Mouse (Mus musculus) liver, embryonic 16.5 days (tissue): ENCODE measurements around the gene Cacna2d2. TPM values are rescaled to one million over a fixed set of nuclear protein-coding genes. Genes with fewer than 3 reads are reported as not detected.

ENCODE experiments used
- ATAC-seq: fragments of 200-750 bp; cut with Nextera tagmentation; 2 replicates; pipeline ENCODE4 v1.8.0; 2017; ENCODE audit warnings: low read depth, mild to moderate bottlenecking, moderate number of reproducible peaks, moderate library complexity
- H3K27ac ChIP-seq: fragments of 300-500 bp; sonication (generic); 2 replicates; pipeline ENCODE4 v1.5.1; 2014; ENCODE audit warnings: mild to moderate bottlenecking, low read length
- H3K27me3 ChIP-seq: fragments of 300-500 bp; sonication (generic); 2 replicates; pipeline ENCODE4 v1.6.1; 2014; ENCODE audit warnings: low read depth, low read length, mixed read lengths; ENCODE audit not compliant: control insufficient read depth, insufficient read depth
- H3K36me3 ChIP-seq: fragments of 300-500 bp; sonication (generic); 2 replicates; pipeline ENCODE4 v1.6.1; 2014; ENCODE audit warnings: mild to moderate bottlenecking; ENCODE audit not compliant: control insufficient read depth, insufficient read depth
- H3K4me1 ChIP-seq: fragments of 300-500 bp; sonication (generic); 2 replicates; pipeline ENCODE4 v1.6.1; 2014; ENCODE audit warnings: low read depth, low read length, mixed read lengths; ENCODE audit not compliant: control insufficient read depth
- H3K4me2 ChIP-seq: fragments of 300-500 bp; sonication (generic); 2 replicates; pipeline ENCODE4 v1.6.1; 2014; ENCODE audit warnings: low read depth, low read length, mixed read lengths
- H3K4me3 ChIP-seq: fragments of 300-500 bp; sonication (generic); 2 replicates; pipeline ENCODE4 v1.5.1; 2014; ENCODE audit warnings: low read depth, mild to moderate bottlenecking, low read length
- H3K9ac ChIP-seq: fragments of 300-500 bp; sonication (generic); 2 replicates; pipeline ENCODE4 v1.6.1; 2014; ENCODE audit warnings: low read depth, low read length
- H3K9me3 ChIP-seq: fragments of 300-500 bp; sonication (generic); replicated peaks from 2 replicates; pipeline ENCODE4 v1.6.1; 2016; ENCODE audit warnings: low read length; ENCODE audit not compliant: control insufficient read depth
- WGBS: fragments of 180-500 bp; shearing (Covaris S2); extraction: QIAGEN DNeasy Blood & Tissue Kit; methylation state at CpG from one replicate; pipeline ENCODE4 v1.1.7; 2014; ENCODE audit not compliant: insufficient replicate concordance; 5-methylcytosine and 5-hydroxymethylcytosine counted together
- polyA plus RNA-seq: library from polyadenylated mRNA; unstranded; fragments of >200 nt; fragmentation: Nextera tagmentation; extraction: Ambion mirVana; gene quantifications from 2 replicates; pipeline ENCODE4 v1.2.1, GENCODE M21; 2015

Gene Cacna2d2
- polyA plus RNA-seq, 1 experiment from 2014 or later, result not detected

GRCm38 (mm10) chr9:107541474-107542351, 142.3 kb downstream of the Cacna2d2 start, which contains the start of the genes Cyb561d2 and Nprl2:
TSS of gene Cyb561d2 (minus strand) at chr9:107542193.
TSS of gene Nprl2 (plus strand) at chr9:107542226.
- Histone ChIP-seq H3K4me1 (peaks cover 31% of the 10 kb centered on the region), H3K27me3 (no peaks in the 10 kb centered on the region), H3K9me3 (no peaks in the 10 kb centered on the region), H3K4me2 (peak within 1 kb of the TSS; percentile 84), H3K9ac (peak within 1 kb of the TSS; percentile 67), H3K36me3 (peaks cover 20% of the 10 kb centered on the region), H3K4me3 (peak within 1 kb of the TSS; percentile 77), H3K27ac (peak within 1 kb of the TSS; percentile 77)
- WGBS, result under 1% methylated on average over 46 of the region's 46 CpGs
- peak; percentile 86 for ATAC-seq

- Histone ChIP-seq H3K4me3 (peak overlapping the region; percentile 77), H3K4me1 (peaks cover 31% of the 10 kb centered on the region), H3K9ac (peak overlapping the region; percentile 67), H3K9me3 (no peaks in the 10 kb centered on the region), H3K27me3 (no peaks in the 10 kb centered on the region), H3K27ac (peak overlapping the region; percentile 77), H3K36me3 (peaks cover 20% of the 10 kb centered on the region), H3K4me2 (peak overlapping the region; percentile 84)
- ATAC-seq, result peak; percentile 1; the same call in 1 of the 2 replicates
- 0% methylated on average over 11 of the region's 11 CpGs for WGBS
Observed at GRCm38 (mm10) chr9:107542352-107542686, 142.9 kb downstream of the Cacna2d2 start.

DNA sequence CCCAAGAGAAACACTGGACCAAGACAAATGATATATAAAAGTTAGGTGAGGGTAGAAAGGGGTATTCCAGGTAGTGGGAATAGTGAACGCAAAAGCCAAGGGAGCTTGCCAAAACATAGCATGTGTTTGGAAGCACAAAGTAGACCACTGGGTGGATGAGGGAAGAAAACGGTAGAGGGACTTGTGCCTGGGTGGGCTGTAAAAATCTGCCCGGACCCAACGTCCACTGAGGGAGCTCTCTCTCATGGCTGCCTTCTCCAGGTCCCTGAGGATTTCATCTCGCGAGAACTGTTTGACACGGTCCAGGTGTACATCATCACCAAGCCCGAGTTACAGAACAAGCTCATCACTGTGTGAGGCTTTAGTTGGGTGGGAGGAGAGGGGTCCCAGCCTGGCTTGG, 143.3 kb downstream of the Cacna2d2 start:
- H3K36me3 ChIP-seq, result peaks cover 20% of the 10 kb centered on the region
- H3K27me3 ChIP-seq, result no peaks in the 10 kb centered on the region
- no peak overlapping the region; the same call in 1 of the 2 replicates for H3K27ac ChIP-seq
- H3K9me3 ChIP-seq, result no peaks in the 10 kb centered on the region
- WGBS, result 40% methylated on average over 8 of the region's 8 CpGs
- H3K9ac ChIP-seq, result peak overlapping the region; percentile 67; the same call in 1 of the 2 replicates
- no peak for ATAC-seq
- peak overlapping the region; percentile 77 for H3K4me3 ChIP-seq
- peaks cover 32% of the 10 kb centered on the region for H3K4me1 ChIP-seq
- peak overlapping the region; percentile 84 for H3K4me2 ChIP-seq

GRCm38 (mm10) chr9:107543299-107543698, 143.9 kb downstream of the Cacna2d2 start:
- Histone ChIP-seq H3K9me3 (no peaks in the 10 kb centered on the region), H3K4me2 (no peak overlapping the region; the same call in 1 of the 2 replicates), H3K9ac (no peak overlapping the region), H3K4me3 (no peak overlapping the region), H3K27me3 (no peaks in the 10 kb centered on the region), H3K36me3 (peaks cover 14% of the 10 kb centered on the region), H3K27ac (no peak overlapping the region), H3K4me1 (peaks cover 32% of the 10 kb centered on the region)
- no peak for ATAC-seq
- WGBS, result 79% methylated on average over 11 of the region's 11 CpGs

- no peaks in the 10 kb centered on the region for H3K9me3 ChIP-seq
- no peak overlapping the region for H3K9ac ChIP-seq
- WGBS, result 89% methylated on average over 17 of the region's 17 CpGs
- peaks cover 32% of the 10 kb centered on the region for H3K4me1 ChIP-seq
- 0 out of 2 replicates have a peak, but pooled peaks cover under 1% of the 10 kb centered on the region for H3K27me3 ChIP-seq
- no peak for ATAC-seq
- H3K4me3 ChIP-seq, result no peak overlapping the region
- no peak overlapping the region for H3K27ac ChIP-seq
- H3K4me2 ChIP-seq, result no peak overlapping the region
- H3K36me3 ChIP-seq, result peaks cover 7% of the 10 kb centered on the region
Observed at GRCm38 (mm10) chr9:107544196-107544700, 144.8 kb downstream of the Cacna2d2 start.

GRCm38 (mm10) chr9:107544729-107545128, 145.3 kb downstream of the Cacna2d2 start:
- Histone ChIP-seq H3K9ac (no peak overlapping the region), H3K4me2 (no peak overlapping the region), H3K27ac (no peak overlapping the region), H3K9me3 (no peaks in the 10 kb centered on the region), H3K4me3 (no peak overlapping the region), H3K4me1 (peaks cover 32% of the 10 kb centered on the region), H3K36me3 (peaks cover 3% of the 10 kb centered on the region; the same call in 1 of the 2 replicates), H3K27me3 (0 out of 2 replicates have a peak, but pooled peaks cover 4% of the 10 kb centered on the region)
- no peak for ATAC-seq
- WGBS, result 86% methylated on average over 12 of the region's 12 CpGs

DNA sequence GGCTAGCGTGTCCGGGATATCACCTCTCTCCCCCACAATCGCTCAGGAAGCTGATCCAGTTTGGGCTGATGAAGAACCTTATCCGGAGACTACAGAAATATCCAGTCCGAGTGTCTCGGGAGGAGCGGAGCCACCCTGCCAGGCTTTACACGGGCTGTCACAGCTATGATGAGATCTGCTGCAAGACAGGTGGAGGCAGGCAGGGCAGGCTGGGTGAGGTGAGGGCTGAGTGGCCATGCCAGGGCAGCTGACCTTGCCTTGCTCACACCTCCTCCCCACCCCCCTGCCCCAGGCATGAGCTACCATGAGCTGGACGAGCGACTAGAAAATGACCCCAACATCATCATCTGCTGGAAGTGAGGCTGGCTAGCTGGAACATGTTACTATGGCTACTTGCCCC, 145.8 kb downstream of the Cacna2d2 start:
- Histone ChIP-seq H3K4me2 (no peak overlapping the region), H3K27ac (no peak overlapping the region), H3K4me3 (no peak overlapping the region), H3K4me1 (peaks cover 32% of the 10 kb centered on the region), H3K36me3 (no peaks in the 10 kb centered on the region; the same call in 1 of the 2 replicates), H3K9me3 (no peaks in the 10 kb centered on the region), H3K9ac (no peak overlapping the region), H3K27me3 (0 out of 2 replicates have a peak, but pooled peaks cover 7% of the 10 kb centered on the region)
- no peak for ATAC-seq
- 81% methylated on average over 10 of the region's 10 CpGs for WGBS

GRCm38 (mm10) chr9:107545602-107546001, 146.2 kb downstream of the Cacna2d2 start:
- H3K27me3 ChIP-seq, result peaks cover 10% of the 10 kb centered on the region; the same call in 1 of the 2 replicates
- no peak overlapping the region for H3K9ac ChIP-seq
- H3K4me2 ChIP-seq, result no peak overlapping the region
- no peaks in the 10 kb centered on the region; the same call in 1 of the 2 replicates for H3K36me3 ChIP-seq
- peaks cover 32% of the 10 kb centered on the region for H3K4me1 ChIP-seq
- ATAC-seq, result no peak
- no peaks in the 10 kb centered on the region for H3K9me3 ChIP-seq
- WGBS, result 7% methylated on average over 3 of the region's 3 CpGs
- H3K4me3 ChIP-seq, result no peak overlapping the region
- H3K27ac ChIP-seq, result no peak overlapping the region
